8 mouse cellular contexts compared by ENCODE assay signal in the genomic region with DNA sequence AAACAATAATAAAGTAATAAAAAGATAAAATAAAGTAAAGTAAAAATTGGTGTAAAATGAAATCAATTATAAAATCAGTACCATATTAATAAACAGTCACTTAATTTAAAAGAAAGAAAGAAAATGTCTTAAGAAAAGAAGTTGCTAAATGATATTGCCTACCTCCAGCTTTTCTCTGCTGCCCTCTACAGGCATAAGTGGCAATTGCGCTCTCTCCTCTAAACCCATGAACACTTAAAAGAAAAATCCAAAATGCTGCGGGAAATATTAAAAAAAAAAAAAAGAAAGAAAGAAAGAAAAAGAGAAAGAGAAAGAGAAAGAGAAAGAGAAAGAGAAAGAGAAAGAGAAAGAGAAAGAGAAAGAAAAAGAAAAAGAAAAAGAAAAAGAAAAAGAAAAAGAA. TPM values are rescaled to one million over a fixed set of nuclear protein-coding genes. Genes with fewer than 3 reads are reported as not detected.
DNase-seq lines count a peak whose midpoint lies in the region; ATAC-seq and TF ChIP-seq lines count a peak whose summit lies in the region.
"Not testable (repeated sequence)": the region's sequence is repeated elsewhere in the genome, so short reads cannot be mapped to it uniquely, and the experiment has no call there.

No protein-coding gene starts in this region.

- not testable (repeated sequence) for H3K27ac ChIP-seq in CH12.LX (ENCODE audit: insufficient read depth, low read depth); bone marrow, adult 2 months (ENCODE audit: control insufficient read depth, insufficient read depth, low read depth, low read length, poor library complexity); liver, embryonic 14.5 days; thymus, adult 2 months (ENCODE audit: control insufficient read depth, insufficient read depth, low read length)

- in situ Hi-C loops in CH12.LX (cut with MboI; ENCODE audit: low pct_ligation_motif_present, low pct_unique_long_range_greater_than_20kb, low sequenced_read_pairs) = not testable (repeated sequence)

- DNase-seq in CH12.LX (ENCODE audit: extremely low read depth) = peak; percentile 88
- DNase-seq in embryo, embryonic 11.5 days (ENCODE audit: low read depth, low spot score) = peak; percentile 55
- peak; percentile 73 for DNase-seq in heart, adult 8-10 months (ENCODE audit: low spot score)
- peak; percentile 60 to 89 for DNase-seq in kidney, postnatal 36 days
- DNase-seq in liver, embryonic 14.5 days (ENCODE audit: low read depth in 3 of 3, low spot score in 3 of 3) = peak; percentile 5 to 32 (median 6)
- peak; percentile 59 for DNase-seq in ovary, postnatal 14 days (ENCODE audit: low spot score)
- DNase-seq in thymus, adult 2 months = peak; percentile 64

- not testable (repeated sequence) for H3K36me3 ChIP-seq in CH12.LX (replicated peaks in 1 of 2; ENCODE audit: control insufficient read depth in 1 of 2, insufficient read depth in 1 of 2, low read length in 1 of 2); liver, embryonic 14.5 days (replicated peaks; ENCODE audit: control insufficient read depth, insufficient read depth, low read depth); thymus, adult 2 months (ENCODE audit: control insufficient read depth, insufficient read depth, low read length)

- not testable (repeated sequence) for H3K9ac ChIP-seq in CH12.LX (ENCODE audit: insufficient read depth, low read depth); liver, embryonic 14.5 days (replicated peaks)

- TF ChIP-seq CTCF in CH12.LX (conservative IDR thresholded peaks at IDR 0.05 in 1 of 2, IDR thresholded peaks at IDR 0.05 in 1 of 2; ENCODE audit: low read depth in 2 of 2, low read length in 2 of 2) = peak; percentile 83 to 88
- peak; percentile 19; the same call in 1 of the 2 replicates for TF ChIP-seq CTCF in bone marrow, adult 2 months (IDR thresholded peaks at IDR 0.05; ENCODE audit: control insufficient read depth, insufficient read depth, low read length)
- peak; percentile 59 for TF ChIP-seq CTCF in liver, embryonic 14.5 days (IDR thresholded peaks at IDR 0.05; ENCODE audit: low read depth)
- not testable (repeated sequence) for TF ChIP-seq CTCF in thymus, adult 2 months (IDR thresholded peaks at IDR 0.05; ENCODE audit: borderline replicate concordance, control insufficient read depth, extremely low read depth, insufficient read depth, low read length, poor library complexity)

- not testable (repeated sequence) for H3K27me3 ChIP-seq in CH12.LX (replicated peaks); liver, embryonic 14.5 days (ENCODE audit: control insufficient read depth, insufficient read depth, low read length); thymus, adult 2 months (ENCODE audit: control insufficient read depth, insufficient read depth, low read length)

- not testable (repeated sequence) for TF ChIP-seq POLR2A in CH12.LX (IDR thresholded peaks at IDR 0.05; ENCODE audit: low read depth, low read length); bone marrow, adult 2 months (IDR thresholded peaks at IDR 0.05; ENCODE audit: borderline replicate concordance, control insufficient read depth, low read depth, low read length); thymus, adult 2 months (IDR thresholded peaks at IDR 0.05; ENCODE audit: control insufficient read depth, extremely low read depth, insufficient read depth, low read length, poor library complexity)

- 1% methylated on average over 2 of the region's 2 CpGs for WGBS in bone marrow, adult 2 months
- 4% methylated on average over 2 of the region's 2 CpGs for WGBS in liver, embryonic 14.5 days (ENCODE audit: insufficient replicate concordance)
- WGBS in thymus, adult 2 months = 0% methylated on average over 2 of the region's 2 CpGs

- H3K4me2 ChIP-seq in CH12.LX (ENCODE audit: insufficient read depth, low read depth, poor library complexity, severe bottlenecking) = peak overlapping the region; percentile 60; the same call in 1 of the 2 replicates
- H3K4me2 ChIP-seq in liver, embryonic 14.5 days (ENCODE audit: low read depth) = not testable (repeated sequence)

- dilution Hi-C loops in CH12.LX (cut with MboI; ENCODE audit: extremely low pct_ligation_motif_present, extremely low pct_unique_long_range_greater_than_20kb, low sequenced_read_pairs) = not testable (repeated sequence)

- not testable (repeated sequence) for H3K9me3 ChIP-seq in CH12.LX (replicated peaks; ENCODE audit: low read length); liver, embryonic 14.5 days (ENCODE audit: control insufficient read depth, low read length)

- not testable (repeated sequence) for H3K79me2 ChIP-seq in CH12.LX (replicated peaks; ENCODE audit: control insufficient read depth, extremely low read depth, insufficient read depth, poor library complexity, severe bottlenecking)

- not testable (repeated sequence) for ATAC-seq in liver, embryonic 14.5 days (ENCODE audit: insufficient read depth)

- TF ChIP-seq EP300 in CH12.LX (IDR thresholded peaks at IDR 0.05; ENCODE audit: low read length); liver, embryonic 14.5 days (IDR thresholded peaks at IDR 0.05; ENCODE audit: low read depth): not testable (repeated sequence)

- not testable (repeated sequence) for H3K4me1 ChIP-seq in CH12.LX (ENCODE audit: control insufficient read depth in 1 of 2, insufficient read depth in 2 of 2); bone marrow, adult 2 months (ENCODE audit: control insufficient read depth, insufficient read depth, low read length); liver, embryonic 14.5 days (replicated peaks; ENCODE audit: control insufficient read depth in 2 of 2, insufficient read depth in 2 of 2, low read length in 1 of 2); thymus, adult 2 months (replicated peaks; ENCODE audit: control insufficient read depth, insufficient read depth, low read length)

- peak; percentile 75 for TF ChIP-seq RAD21 in CH12.LX (IDR thresholded peaks at IDR 0.05; ENCODE audit: low read depth, low read length)

- H3K4me3 ChIP-seq in CH12.LX (replicated peaks in 1 of 3; ENCODE audit: low read depth in 2 of 3, low read length in 2 of 3, poor library complexity in 1 of 3); bone marrow, adult 2 months (replicated peaks; ENCODE audit: control insufficient read depth, low read depth, low read length); liver, embryonic 14.5 days (ENCODE audit: insufficient read depth in 1 of 2, low read depth in 2 of 2, low read length in 2 of 2); thymus, adult 2 months (ENCODE audit: control insufficient read depth, insufficient read depth, low read length): not testable (repeated sequence)

TF ChIP-seq in CH12.LX, 34 proteins besides CTCF, POLR2A, EP300 and RAD21:
- TF ChIP-seq SMC3 (IDR thresholded peaks at IDR 0.05; ENCODE audit: low read depth, low read length) = peak; percentile 60
- peak; percentile 60 for TF ChIP-seq ZNF384 (IDR thresholded peaks at IDR 0.05; ENCODE audit: low read depth, low read length)
TF ChIP-seq in CH12.LX: peak in this region for 2; not testable (repeated sequence) for 32.

RNA-seq across cellular contexts. Expression of a gene that starts 25.5 kb away (rescaled TPM):
- total RNA-seq in CH12.LX (2012; rRNA removed) = 13.3 and 22.5 TPM in 2 replicates
- 48.4 and 51.1 TPM in 2 replicates for total RNA-seq in CH12.LX (2014; rRNA removed)
- 36.5 and 42.6 TPM in 2 replicates for polyA plus RNA-seq in CH12.LX (2012; ENCODE audit: insufficient read length, low read depth)
- polyA plus RNA-seq in bone marrow, adult 2 months (2011; ENCODE audit: insufficient read depth, insufficient read length, low replicate concordance, missing spikeins) = 2.6 and 5.2 TPM in 2 replicates
- total RNA-seq in heart, adult 8-10 months (2022) = 10 to 100 TPM; 10.2 to 12.4 (median 11.5) TPM
- 0.81 and 1.3 TPM in 2 replicates for polyA plus RNA-seq in liver, embryonic 14.5 days (2012; rRNA removed)
- polyA plus RNA-seq in liver, embryonic 14.5 days (2014; fragmentation: Nextera tagmentation; extraction: Ambion mirVana) = 1.8 and 2.2 TPM in 2 replicates
- polyA plus RNA-seq in thymus, adult 2 months (2012; rRNA removed) = 18.9 and 22.2 TPM in 2 replicates

RNA-seq across cellular contexts. Expression of a gene that starts 51.3 kb away (rescaled TPM):
- total RNA-seq in CH12.LX (2012; rRNA removed) = 0.04 and 0.08 TPM in 2 replicates
- total RNA-seq in CH12.LX (2014; rRNA removed) = 0.55 and 0.74 TPM in 2 replicates
- polyA plus RNA-seq in CH12.LX (2012; ENCODE audit: insufficient read length, low read depth) = 0.41 and 0.55 TPM in 2 replicates
- polyA plus RNA-seq in bone marrow, adult 2 months (2011; ENCODE audit: insufficient read depth, insufficient read length, low replicate concordance, missing spikeins) = not detected in 2 replicates
- total RNA-seq in heart, adult 8-10 months (2022) = under 1 TPM in 2 of 4 experiments, not detected in 2; 0.19 to 0.52 TPM
- 0.01 and 0.03 TPM in 2 replicates for polyA plus RNA-seq in liver, embryonic 14.5 days (2012; rRNA removed)
- not detected in 2 replicates for polyA plus RNA-seq in liver, embryonic 14.5 days (2014; fragmentation: Nextera tagmentation; extraction: Ambion mirVana)
- polyA plus RNA-seq in thymus, adult 2 months (2012; rRNA removed) = 0.10 and 0.12 TPM in 2 replicates

RNA-seq across cellular contexts. Expression of a gene that starts 54.9 kb away (rescaled TPM):
- total RNA-seq in CH12.LX (2012; rRNA removed) = 43.3 and 56.2 TPM in 2 replicates
- total RNA-seq in CH12.LX (2014; rRNA removed) = 122 and 135 TPM in 2 replicates
- 86.1 and 95.0 TPM in 2 replicates for polyA plus RNA-seq in CH12.LX (2012; ENCODE audit: insufficient read length, low read depth)
- polyA plus RNA-seq in bone marrow, adult 2 months (2011; ENCODE audit: insufficient read depth, insufficient read length, low replicate concordance, missing spikeins) = 2.2 and 3.4 TPM in 2 replicates
- total RNA-seq in heart, adult 8-10 months (2022) = 10 to 100 TPM; 40.0 to 42.6 (median 41.4) TPM
- 3.7 and 5.1 TPM in 2 replicates for polyA plus RNA-seq in liver, embryonic 14.5 days (2012; rRNA removed)
- polyA plus RNA-seq in liver, embryonic 14.5 days (2014; fragmentation: Nextera tagmentation; extraction: Ambion mirVana) = 8.4 and 10.1 TPM in 2 replicates
- polyA plus RNA-seq in thymus, adult 2 months (2012; rRNA removed) = 3.1 and 3.4 TPM in 2 replicates

Comparison
In these comparisons a context has a peak if more than half of its experiments do, and no peak if none do; other contexts are left out.
1. DNase-seq: peak in every context shown above with its lines; median percentile 88 in CH12.LX; 74 in kidney, postnatal 36 days; 73 in heart, adult 8-10 months; 64 in thymus, adult 2 months; 59 in ovary, postnatal 14 days; 55 in embryo, embryonic 11.5 days; 6 in liver, embryonic 14.5 days.